Mouse (Mus musculus) left cerebral cortex, adult 18-20 months (tissue): Measurements from ENCODE around the gene Pnmal1. TPM values are rescaled to one million over a fixed set of nuclear protein-coding genes. Genes with fewer than 3 reads are reported as not detected.
A peak's percentile ranks its signal among the peaks of the same experiment; 100 is the strongest.

Source experiments
- DNase-seq, 2 experiments: peaks; one replicate each; pipeline ENCODE4 v3.0.0; 2021 to 2022; ENCODE audit warnings: low spot score in 2 of 2, mixed read lengths in 1 of 2
- long read RNA-seq, 2 experiments: library from polyadenylated mRNA; stranded (forward); transcript quantifications; one replicate each; pipeline ENCODE4 v2.0.0; 2021
- total RNA-seq, 2 experiments: library from RNA; stranded (reverse); gene quantifications; 2 replicates each; pipeline ENCODE4 v1.2.3; 2021

The Pnmal1 gene
- total RNA-seq = 100 to 1,000 TPM; 112 to 119 TPM
- long read RNA-seq, experiment 1, full-length matches to known transcripts = 66 of 107 reads
- long read RNA-seq, experiment 1, partial matches to known transcripts = 30 of 107 reads
- long read RNA-seq, experiment 1, other reads (novel, unspliced or antisense) = 11 of 107 reads
- long read RNA-seq, experiment 2, full-length matches to known transcripts = 50 of 77 reads
- long read RNA-seq, experiment 2, partial matches to known transcripts = 21 of 77 reads
- long read RNA-seq, experiment 2, other reads (novel, unspliced or antisense) = 6 of 77 reads

DNA sequence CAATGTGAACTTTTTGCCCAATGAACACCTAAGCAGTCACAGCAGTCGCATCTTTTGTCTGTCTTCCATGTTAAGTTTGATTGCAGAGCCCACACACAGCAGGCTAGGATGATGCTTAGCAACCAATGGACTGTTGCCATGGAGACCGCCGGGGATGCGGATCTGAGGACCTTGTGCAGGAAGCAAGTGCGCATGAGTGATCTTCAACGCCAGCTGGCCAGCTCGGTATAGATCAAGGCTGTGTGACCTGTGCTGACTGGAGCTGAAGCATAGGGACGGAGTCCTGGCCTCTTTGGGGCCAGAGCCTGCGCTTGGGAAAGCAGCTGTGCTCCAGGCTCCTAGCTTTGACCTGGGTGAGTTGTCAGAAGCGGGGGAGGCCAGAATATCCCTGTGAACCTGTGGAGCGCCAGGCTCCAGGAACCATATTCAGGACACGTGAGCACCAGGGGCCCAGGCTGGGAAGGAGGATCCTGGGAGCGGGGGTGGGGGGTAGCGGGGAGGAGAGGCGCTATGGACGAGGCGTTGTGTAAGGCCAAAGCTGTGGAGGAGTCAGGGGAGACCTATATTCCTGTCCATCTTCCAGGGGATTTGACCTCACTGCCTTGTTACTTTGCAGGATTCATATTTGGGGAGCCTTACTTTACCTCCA is at the start of gene Pnmal1:
Gene Pnmal1, plus strand, starts transcription at position 141 of the 649 bp plus-strand sequence.
- peak; percentile 95 to 96 for DNase-seq

DNA sequence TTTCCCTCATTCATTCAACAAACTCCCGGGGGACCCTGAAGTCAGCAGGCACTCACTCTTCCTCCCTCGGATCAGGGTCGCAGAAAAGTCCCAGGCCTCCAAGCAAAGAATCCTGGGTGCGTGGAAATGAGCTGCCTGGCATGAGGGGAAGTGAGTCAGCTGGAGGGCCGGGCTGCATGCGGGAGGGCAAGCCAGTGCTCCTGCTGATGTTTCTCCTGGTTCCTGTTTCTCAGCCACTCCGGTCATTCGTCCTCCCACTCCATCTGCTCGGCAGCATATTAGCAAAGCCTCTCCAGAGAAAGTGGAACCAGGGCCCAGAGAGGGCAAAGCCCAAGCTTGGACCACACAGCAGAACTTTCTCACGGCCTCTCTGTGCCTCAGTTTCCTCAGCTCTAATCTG is 49.6 kb upstream of the Pnmal1 start:
- DNase-seq = no peak

DNA sequence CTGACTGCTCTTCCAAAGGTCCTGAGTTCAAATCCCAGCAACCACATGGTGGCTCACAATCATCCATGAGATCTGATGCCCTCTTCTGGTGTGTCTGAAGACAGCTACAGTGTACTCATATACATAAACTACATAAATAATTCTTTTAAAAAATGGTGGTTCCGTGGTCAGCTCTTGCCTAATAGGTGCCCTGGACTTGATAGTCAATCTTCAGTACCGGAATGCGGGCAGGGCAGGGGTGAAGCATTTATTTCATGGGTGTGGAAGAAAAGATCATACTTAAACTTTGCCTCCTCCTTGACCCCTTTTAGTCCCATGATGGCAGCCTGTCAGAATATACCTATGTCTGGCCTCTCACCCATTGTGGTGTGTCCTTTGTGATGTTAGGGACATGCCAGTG is 47.6 kb upstream of the Pnmal1 start:
- DNase-seq = no peak

DNA sequence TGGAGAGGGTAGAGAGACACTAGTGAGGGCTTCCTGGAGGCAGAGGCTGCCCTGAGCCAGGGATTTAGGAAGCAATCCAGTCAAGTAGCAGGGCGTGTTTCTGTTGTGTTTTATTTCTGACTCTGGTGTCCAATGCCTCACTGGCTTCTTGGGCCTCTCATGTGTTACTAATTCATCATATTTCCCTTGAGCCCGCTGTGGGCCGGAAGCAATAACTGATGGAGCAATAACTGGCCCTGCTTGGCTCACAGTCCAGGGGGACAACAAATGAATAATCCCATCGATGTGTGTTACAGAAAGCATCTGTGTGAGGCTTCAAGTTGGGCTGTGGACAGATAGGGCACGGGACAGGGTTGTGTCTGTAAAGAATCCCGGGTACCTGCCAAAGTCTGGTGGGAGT is 47.1 kb upstream of the Pnmal1 start:
- DNase-seq = no peak

DNA sequence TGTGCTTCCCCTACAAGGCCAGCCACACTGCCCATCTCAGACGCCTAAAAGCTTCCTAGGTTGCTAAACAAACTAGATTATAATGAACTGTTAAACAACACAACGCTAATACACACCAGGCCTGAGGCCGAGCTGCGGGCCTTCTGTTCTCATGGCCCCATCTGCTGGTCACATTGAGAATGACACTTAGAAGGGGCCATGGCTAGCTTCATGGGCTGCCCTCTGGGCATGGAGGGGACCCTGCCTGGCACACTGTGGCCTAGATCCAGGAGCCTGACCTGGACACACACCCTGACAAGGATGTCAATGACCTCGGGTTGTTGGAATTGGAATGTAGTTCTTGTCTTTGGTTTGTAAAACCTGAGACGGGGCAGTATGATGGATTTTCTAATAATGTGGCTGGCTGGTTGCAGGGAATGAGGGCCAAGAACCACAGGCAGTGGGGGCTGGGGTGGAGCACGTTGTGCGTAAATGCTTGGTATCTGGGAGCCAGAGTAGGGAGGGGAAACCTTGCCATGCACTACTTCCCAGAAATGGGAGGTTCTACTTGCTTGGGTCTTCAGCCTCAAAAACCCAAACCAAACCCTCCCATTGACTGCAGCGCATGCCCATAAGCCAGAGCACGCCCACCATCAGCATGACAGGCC is 45.5 kb upstream of the Pnmal1 start:
- peak; percentile 73 to 82 for DNase-seq

DNA sequence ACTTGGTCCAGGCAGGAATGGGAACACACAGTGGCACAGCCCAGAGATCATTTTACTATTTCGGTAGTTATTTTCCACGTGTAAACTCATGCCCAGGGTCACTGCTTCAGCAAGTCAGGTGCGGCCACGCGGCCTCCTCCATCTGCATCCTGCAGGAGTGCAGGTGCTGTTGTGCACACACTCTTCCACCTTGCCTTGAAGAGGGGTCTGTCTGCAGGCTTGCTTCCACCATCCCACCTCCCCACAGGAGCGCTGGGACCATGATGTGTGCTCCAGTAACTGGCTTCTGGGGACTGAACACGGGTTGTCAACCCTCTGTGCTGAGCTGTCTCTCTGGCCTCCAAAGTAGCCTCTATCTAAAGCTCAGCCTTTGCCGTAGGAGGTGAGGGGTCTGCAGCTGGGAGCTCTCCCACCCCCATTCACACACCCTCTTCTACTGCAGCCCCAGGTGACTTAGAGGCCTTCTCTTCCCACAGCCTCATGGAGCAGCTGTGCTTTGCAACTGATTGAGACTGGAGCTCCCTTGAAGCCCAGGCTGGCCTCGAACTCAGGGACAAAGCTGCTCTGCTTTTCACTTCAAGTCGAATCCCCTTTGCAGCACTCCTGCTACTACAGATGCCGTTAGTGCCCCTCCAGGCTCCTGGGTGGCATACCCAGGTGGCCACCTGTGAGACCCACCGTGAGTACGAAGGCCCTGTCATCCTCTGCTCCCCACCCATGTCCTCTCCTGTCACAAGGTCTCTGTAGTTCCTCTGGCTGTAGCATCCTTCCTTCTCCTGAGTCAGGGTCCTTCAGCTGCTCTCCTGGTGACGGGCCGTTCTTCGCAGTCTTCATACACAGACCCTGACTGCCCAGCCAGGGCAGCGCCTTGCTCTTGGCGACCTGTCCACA is 44.8 kb upstream of the Pnmal1 start:
- no peak for DNase-seq

DNA sequence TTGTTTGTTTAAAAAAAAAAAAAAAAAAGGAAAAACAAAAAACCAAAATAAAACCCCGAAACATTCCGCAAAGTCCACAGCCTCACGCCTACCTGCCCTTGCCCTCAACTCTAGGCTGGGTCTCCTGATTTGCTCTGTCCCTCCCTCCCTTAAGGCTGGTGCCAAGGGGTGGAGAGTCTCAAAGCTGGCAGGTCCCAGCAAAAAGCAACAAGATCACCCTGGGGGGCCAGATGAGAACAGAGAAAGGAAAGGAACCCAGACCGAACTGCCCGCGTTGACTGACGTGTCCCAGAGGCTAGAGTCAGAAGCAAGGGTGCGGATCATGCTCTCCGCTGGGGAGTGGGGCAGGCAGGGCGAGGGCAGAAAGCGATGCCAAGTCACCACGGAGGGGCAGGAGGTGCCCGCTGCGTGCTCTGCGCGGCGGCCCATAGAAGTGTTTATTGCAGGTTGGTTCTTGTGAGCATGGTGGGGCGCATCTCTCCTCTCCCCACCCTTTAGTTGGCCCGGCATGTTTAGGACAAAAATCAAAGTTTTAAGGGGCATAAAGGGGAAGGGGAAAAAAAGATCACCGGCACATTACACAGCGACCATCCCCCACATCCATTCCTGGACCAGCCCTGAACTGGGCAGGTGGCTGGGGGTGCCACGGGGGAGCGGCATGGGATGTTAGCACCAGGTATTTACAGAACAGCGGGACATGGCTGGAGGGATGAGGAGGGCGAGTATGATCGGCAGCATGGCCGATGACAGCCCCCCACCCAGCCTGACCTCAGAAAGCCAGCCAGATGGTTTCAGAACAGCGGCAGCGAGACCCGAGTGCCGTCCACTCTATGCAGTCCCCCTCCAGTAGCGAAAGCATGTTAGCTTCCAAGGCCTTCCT is 43.8 kb upstream of the Pnmal1 start:
- no peak for DNase-seq

DNA sequence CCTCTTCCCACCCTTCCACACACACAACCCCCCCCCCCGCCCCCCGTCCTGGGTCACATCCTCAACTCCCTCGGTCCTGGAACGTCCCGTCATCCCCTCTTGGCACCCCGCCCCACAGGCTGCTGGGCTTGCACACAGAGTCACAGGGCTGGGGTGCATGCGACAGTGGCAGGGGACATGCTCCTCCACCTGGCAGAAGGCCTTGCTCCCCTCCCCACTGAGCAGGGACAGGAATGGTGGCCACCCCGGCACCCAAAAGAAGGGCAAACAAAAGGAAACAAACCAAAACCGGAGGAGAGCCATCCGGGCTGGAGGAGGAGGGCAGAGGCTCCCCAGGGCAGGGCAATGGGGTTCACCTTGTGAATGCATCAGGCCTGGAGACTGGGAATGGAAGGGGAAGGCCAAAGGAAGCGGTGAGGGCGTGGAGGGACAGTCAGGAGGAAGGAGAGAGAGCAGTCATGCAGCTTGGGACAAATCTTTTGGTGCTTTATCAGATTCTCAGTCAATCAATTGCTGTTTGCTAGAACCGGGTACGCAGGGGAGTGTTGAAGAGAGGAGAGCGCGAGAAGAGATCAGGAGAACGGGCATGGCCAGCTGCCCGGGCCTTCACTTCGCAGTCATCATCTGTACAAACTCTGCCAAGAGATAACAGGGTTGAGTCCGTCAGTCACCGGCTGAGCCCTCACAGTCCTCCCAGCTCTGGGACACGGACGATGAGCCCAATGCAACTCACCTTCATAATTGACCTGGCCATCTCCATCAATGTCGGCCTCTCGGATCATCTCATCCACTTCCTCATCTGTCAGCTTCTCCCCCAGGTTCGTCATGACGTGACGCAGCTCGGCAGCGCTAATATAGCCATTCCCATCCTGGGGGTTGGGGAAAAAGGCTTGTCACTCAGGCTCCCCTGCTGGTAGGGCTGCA is 42.9 kb upstream of the Pnmal1 start:
- DNase-seq = no peak

DNA sequence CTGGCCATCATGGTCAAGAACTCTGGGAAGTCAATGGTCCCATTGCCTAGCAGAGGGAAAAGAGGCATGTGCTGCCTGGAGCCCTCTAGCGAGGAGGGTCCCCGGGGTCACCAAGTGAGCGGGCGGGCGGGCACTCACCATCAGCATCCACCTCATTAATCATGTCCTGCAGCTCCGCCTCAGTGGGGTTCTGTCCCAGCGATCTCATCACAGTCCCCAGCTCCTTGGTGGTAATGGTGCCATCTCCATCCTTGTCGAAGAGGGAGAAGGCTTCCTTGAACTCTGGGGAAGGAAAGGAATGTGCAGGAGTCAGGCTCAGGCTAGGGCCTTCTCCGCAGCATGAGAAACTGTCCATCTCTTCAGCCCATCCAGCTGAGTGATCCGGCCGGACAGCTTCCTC is 42.0 kb upstream of the Pnmal1 start:
- DNase-seq = no peak

DNA sequence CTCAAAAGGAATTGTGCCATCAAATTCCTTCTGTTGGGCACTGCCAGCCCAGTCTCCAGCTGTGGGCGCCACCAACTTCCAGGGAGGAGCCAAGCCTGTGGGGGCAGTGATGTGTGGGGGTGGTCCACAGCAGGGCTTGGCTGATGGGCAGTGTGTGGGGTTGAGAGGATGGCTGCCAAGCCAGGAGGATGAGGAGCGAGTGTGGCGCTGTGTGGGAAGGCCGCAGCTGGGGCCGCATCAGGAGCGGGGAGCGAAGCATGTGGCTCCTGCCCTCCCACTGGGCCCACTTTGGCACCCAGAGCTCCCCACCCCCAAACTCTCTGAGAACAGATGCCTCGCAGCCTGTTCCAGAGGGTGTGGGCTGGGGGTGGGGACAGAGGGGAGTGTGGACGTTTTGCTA is 41.5 kb upstream of the Pnmal1 start:
- peak; percentile 76 to 88 for DNase-seq

DNA sequence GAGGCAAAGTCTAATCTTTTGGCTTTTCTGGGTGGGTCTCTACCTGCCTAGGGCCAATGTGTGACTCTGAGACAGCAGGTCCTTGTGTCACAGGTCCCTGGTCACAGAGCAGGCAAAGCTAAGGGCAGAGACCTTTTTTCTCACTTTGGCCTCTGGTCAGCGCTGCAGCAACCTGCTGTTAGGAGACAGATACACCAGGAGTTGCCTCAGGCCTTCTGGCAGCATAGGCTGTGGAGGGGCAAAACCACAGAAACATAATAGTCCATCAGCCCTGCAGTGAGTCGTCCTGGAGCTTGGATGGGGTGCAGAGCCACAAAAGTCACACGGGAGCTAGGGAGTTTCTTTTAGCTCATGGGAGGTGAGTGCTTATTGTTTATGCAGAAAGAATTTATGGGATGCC is 40.8 kb upstream of the Pnmal1 start:
- no peak for DNase-seq

DNA sequence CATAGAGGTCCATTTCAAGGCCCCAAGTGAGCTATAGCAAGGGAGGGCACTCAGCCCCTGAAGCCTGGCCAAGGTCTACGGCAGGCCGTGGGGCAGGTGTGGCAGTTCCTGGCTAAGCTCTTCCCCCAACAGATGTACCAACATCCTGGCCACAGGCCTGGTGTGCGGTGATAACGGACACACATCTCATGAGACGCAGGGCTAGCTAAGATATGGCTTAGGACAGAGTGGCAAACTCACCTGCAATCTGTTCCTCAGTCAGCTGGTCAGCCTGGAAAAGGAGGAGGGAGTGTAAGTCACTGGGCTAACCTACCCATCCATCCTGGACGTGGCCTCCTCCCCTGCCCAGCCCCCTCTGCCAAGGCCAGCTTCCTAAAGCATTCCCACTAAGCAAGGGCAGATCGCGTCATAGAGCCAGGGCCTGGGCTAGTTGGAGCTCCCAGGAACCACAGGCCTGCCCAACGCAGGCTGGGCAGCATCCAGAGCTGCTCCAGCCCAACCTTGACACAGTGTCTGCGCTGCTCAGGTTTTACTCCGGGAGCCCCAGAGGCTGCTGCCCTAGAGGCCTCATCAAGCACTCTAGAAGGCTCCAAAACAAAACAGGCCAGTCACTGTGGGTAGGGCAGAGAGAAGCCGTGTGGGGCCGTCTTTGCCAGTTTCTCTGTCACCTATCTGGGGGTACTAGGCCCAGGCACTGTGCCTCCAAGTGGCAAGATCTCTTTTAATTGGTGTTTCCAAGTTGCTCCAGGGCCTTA is 39.9 kb upstream of the Pnmal1 start:
- DNase-seq = no peak

DNA sequence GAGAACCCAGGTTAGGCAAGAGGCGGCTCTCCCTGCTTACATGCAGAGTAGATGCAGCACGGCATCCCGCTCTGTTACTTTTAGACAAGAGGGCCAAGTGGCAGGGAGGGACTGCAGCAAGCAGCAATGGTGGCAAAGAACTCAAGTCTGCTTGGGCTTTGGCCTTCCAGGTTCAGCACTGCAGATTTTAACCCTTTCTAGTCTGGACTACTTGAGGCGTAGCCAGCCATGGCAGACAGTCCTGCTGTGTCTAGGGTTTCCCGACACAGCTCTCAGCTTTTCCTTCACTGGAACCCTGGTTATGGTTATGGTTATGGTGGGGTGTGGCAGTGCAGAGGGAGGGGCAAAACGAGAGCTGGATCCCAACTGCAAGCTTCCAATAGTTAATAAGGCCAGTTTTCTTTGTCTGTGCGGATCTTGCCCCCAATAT is 39.3 kb upstream of the Pnmal1 start:
- no peak for DNase-seq

DNA sequence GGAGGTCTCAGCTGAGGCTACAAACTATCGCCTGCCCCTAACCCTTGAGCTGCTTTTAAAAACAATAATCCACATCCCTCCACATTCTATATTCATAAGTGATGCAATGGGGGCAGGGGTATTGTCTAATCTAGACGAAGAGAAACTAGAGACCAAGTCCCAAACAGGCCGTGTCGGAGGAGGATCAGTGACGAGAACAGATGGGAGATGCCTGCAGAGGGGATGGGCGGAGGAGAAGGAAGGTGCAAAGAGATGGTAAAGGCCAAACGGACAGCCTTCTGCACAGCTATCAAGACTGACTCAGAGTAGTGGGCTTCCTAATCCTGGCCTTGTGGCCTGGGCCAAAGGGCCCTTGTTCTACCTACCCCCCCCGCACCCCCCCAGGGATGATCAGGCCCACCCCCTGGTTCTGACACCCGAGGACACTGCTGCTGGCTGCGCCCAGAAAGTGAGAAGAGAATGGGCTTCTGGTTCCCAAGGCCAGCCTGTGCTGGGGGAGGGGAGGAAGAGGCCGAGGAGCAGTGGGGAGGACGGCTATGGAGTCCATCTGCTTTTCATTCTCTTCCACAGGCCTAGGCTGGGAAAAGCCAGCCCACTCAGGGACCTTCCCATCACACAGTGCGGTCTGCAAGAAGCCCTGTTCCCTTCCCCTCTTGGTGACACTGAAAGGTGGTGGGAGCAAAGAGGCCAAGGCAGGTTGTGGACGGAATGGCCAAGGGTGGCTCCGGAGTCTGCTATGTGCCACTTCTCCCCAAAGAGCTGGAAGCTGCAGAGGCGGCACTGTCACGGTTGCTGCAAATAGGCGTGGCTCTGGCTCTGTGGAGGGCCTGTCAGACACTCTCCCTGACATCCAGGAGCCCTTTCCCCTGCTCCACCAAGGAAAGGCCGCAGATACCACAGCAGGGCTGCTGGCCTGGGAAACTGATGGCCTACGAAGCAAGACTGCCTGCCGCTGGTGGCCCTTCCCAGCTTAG is 38.4 kb upstream of the Pnmal1 start:
- DNase-seq = peak in 1 of 2 experiments; percentile 49

DNA sequence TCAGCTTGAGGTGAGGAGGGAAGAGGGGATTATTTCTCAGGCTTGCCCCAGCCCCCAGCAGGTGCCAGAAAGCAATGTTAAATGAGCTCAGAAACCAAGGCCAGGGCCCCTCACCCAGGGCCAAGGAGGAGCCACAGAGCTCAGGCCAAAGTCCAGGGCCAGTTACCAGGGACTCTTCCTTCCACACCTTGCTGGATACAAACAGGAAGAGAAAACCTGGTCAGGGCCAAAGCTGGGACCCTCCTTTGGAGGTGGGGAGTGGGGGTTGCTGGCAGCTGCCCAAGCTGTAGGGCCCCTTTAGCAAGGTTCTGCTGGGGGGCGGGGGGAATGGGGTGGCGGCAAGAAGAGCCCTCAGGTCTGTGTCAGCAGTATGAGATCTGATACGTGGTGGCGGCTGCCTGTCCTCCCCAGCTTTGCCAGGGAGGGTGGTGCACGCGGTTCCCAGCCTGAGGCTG is 37.6 kb upstream of the Pnmal1 start:
- no peak for DNase-seq

DNA sequence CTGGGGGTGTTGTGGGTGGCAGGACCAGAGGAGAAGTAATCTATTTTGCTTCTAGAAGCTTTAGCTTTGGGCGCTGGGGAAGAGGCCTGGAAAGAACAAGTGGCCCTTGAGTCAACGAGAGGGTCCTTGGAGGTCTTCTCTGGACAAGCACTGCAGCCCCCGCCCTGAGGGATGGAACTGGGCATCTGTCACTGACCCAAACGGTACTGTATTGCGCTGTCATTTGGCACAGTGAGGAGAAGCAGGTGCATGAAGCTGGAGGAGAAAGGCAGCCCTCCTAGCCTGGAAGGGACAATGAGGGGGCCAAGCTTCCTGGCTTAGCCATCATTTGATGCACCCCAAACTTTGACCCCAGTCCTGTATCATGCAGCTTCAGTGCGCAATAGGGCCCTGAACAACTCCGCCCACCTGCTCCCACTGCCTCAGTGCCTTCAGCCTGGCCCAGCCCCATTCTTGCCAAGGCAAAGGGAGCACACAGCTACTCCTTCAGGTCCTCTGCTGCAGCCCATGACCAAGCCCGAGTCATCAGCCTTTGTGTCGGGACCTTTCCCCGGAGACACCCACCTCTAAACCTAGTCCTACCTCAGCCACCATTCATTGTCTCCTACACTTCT is 37.0 kb upstream of the Pnmal1 start:
- DNase-seq = peak in 1 of 2 experiments; percentile 53
